Mouse (Mus musculus): ENCODE measurements around the gene Gm21992. TPM values are rescaled to one million over a fixed set of nuclear protein-coding genes. Genes with fewer than 3 reads are reported as not detected.

Gene Gm21992
- polyA plus RNA-seq, 1 experiment: 22.2 TPM

GRCm38 (mm10) chr19:4755565-4756192, 55.7 kb downstream of the Gm21992 start:
- Histone ChIP-seq H3K4me3 (ENCODE audit: low read depth, low read length) (peak overlapping the region; percentile 67), H3K27ac (ENCODE audit: insufficient read depth, low read length) (no peak overlapping the region; the same call in 1 of the 2 replicates), H3K27me3 (ENCODE audit: control insufficient read depth, insufficient read depth, low read length, poor library complexity, severe bottlenecking) (no peaks in the 10 kb centered on the region), H3K9ac (ENCODE audit: low read depth, poor library complexity, severe bottlenecking) (peak overlapping the region; percentile 22; the same call in 1 of the 2 replicates), H3K36me3 (ENCODE audit: control insufficient read depth, insufficient read depth, low read length, poor library complexity, severe bottlenecking) (peaks cover 13% of the 10 kb centered on the region), H3K9me3 (replicated peaks; ENCODE audit: control insufficient read depth, insufficient read depth, low read length, poor library complexity, severe bottlenecking) (no peaks in the 10 kb centered on the region), H3K4me1 (ENCODE audit: control insufficient read depth, insufficient read depth, low read length) (no peaks in the 10 kb centered on the region)
- TF ChIP-seq EP300 (IDR thresholded peaks at IDR 0.05; ENCODE audit: insufficient read depth, low read depth, low read length): 0 out of 2 replicates have a peak, but pooled peaks have one; percentile 34
- TF ChIP-seq POLR2A (IDR thresholded peaks at IDR 0.05; ENCODE audit: insufficient read depth, low read length): no peak
- peak; percentile 97 for TF ChIP-seq CTCF (IDR thresholded peaks at IDR 0.05; ENCODE audit: low read depth, low read length)

- Histone ChIP-seq H3K9ac (ENCODE audit: low read depth, poor library complexity, severe bottlenecking) (no peak overlapping the region), H3K36me3 (ENCODE audit: control insufficient read depth, insufficient read depth, low read length, poor library complexity, severe bottlenecking) (peaks cover 3% of the 10 kb centered on the region; the same call in 1 of the 2 replicates), H3K4me3 (ENCODE audit: low read depth, low read length) (no peak overlapping the region), H3K27ac (ENCODE audit: insufficient read depth, low read length) (no peak overlapping the region), H3K27me3 (ENCODE audit: control insufficient read depth, insufficient read depth, low read length, poor library complexity, severe bottlenecking) (no peaks in the 10 kb centered on the region), H3K9me3 (replicated peaks; ENCODE audit: control insufficient read depth, insufficient read depth, low read length, poor library complexity, severe bottlenecking) (no peaks in the 10 kb centered on the region), H3K4me1 (ENCODE audit: control insufficient read depth, insufficient read depth, low read length) (no peaks in the 10 kb centered on the region)
- TF ChIP-seq POLR2A (IDR thresholded peaks at IDR 0.05; ENCODE audit: insufficient read depth, low read length): no peak
- TF ChIP-seq EP300 (IDR thresholded peaks at IDR 0.05; ENCODE audit: insufficient read depth, low read depth, low read length): no peak
- no peak for TF ChIP-seq CTCF (IDR thresholded peaks at IDR 0.05; ENCODE audit: low read depth, low read length)
Measured at GRCm38 (mm10) chr19:4749975-4750374, 61.4 kb downstream of the Gm21992 start.

GRCm38 (mm10) chr19:4748493-4748892, 62.9 kb downstream of the Gm21992 start:
- Histone ChIP-seq H3K9me3 (replicated peaks; ENCODE audit: control insufficient read depth, insufficient read depth, low read length, poor library complexity, severe bottlenecking) (no peaks in the 10 kb centered on the region), H3K27ac (ENCODE audit: insufficient read depth, low read length) (no peak overlapping the region), H3K4me1 (ENCODE audit: control insufficient read depth, insufficient read depth, low read length) (no peaks in the 10 kb centered on the region), H3K4me3 (ENCODE audit: low read depth, low read length) (no peak overlapping the region), H3K27me3 (ENCODE audit: control insufficient read depth, insufficient read depth, low read length, poor library complexity, severe bottlenecking) (no peaks in the 10 kb centered on the region), H3K9ac (ENCODE audit: low read depth, poor library complexity, severe bottlenecking) (no peak overlapping the region), H3K36me3 (ENCODE audit: control insufficient read depth, insufficient read depth, low read length, poor library complexity, severe bottlenecking) (peaks cover 3% of the 10 kb centered on the region; the same call in 1 of the 2 replicates)
- TF ChIP-seq POLR2A (IDR thresholded peaks at IDR 0.05; ENCODE audit: insufficient read depth, low read length): no peak

GRCm38 (mm10) chr19:4747631-4748312, 63.6 kb downstream of the Gm21992 start:
- H3K27ac ChIP-seq (ENCODE audit: insufficient read depth, low read length): no peak overlapping the region
- peaks cover 3% of the 10 kb centered on the region; the same call in 1 of the 2 replicates for H3K36me3 ChIP-seq (ENCODE audit: control insufficient read depth, insufficient read depth, low read length, poor library complexity, severe bottlenecking)
- no peak overlapping the region for H3K4me3 ChIP-seq (ENCODE audit: low read depth, low read length)
- TF ChIP-seq POLR2A (IDR thresholded peaks at IDR 0.05; ENCODE audit: insufficient read depth, low read length) (no peak), EP300 (IDR thresholded peaks at IDR 0.05; ENCODE audit: insufficient read depth, low read depth, low read length) (no peak), CTCF (IDR thresholded peaks at IDR 0.05; ENCODE audit: low read depth, low read length) (no peak)
- H3K27me3 ChIP-seq (ENCODE audit: control insufficient read depth, insufficient read depth, low read length, poor library complexity, severe bottlenecking): no peaks in the 10 kb centered on the region
- no peaks in the 10 kb centered on the region for H3K4me1 ChIP-seq (ENCODE audit: control insufficient read depth, insufficient read depth, low read length)
- H3K9me3 ChIP-seq (replicated peaks; ENCODE audit: control insufficient read depth, insufficient read depth, low read length, poor library complexity, severe bottlenecking): no peaks in the 10 kb centered on the region
- no peak overlapping the region for H3K9ac ChIP-seq (ENCODE audit: low read depth, poor library complexity, severe bottlenecking)

GRCm38 (mm10) chr19:4746611-4747010, 64.8 kb downstream of the Gm21992 start:
- H3K36me3 ChIP-seq (ENCODE audit: control insufficient read depth, insufficient read depth, low read length, poor library complexity, severe bottlenecking): peaks cover 3% of the 10 kb centered on the region; the same call in 1 of the 2 replicates
- no peaks in the 10 kb centered on the region for H3K4me1 ChIP-seq (ENCODE audit: control insufficient read depth, insufficient read depth, low read length)
- no peaks in the 10 kb centered on the region for H3K27me3 ChIP-seq (ENCODE audit: control insufficient read depth, insufficient read depth, low read length, poor library complexity, severe bottlenecking)
- no peak overlapping the region for H3K4me3 ChIP-seq (ENCODE audit: low read depth, low read length)
- no peak overlapping the region for H3K27ac ChIP-seq (ENCODE audit: insufficient read depth, low read length)
- no peaks in the 10 kb centered on the region for H3K9me3 ChIP-seq (replicated peaks; ENCODE audit: control insufficient read depth, insufficient read depth, low read length, poor library complexity, severe bottlenecking)
- H3K9ac ChIP-seq (ENCODE audit: low read depth, poor library complexity, severe bottlenecking): no peak overlapping the region
- TF ChIP-seq CTCF (IDR thresholded peaks at IDR 0.05; ENCODE audit: low read depth, low read length) (no peak), POLR2A (IDR thresholded peaks at IDR 0.05; ENCODE audit: insufficient read depth, low read length) (no peak), EP300 (IDR thresholded peaks at IDR 0.05; ENCODE audit: insufficient read depth, low read depth, low read length) (no peak)

- H3K4me3 ChIP-seq (ENCODE audit: low read depth, low read length): no peak overlapping the region
- TF ChIP-seq CTCF (IDR thresholded peaks at IDR 0.05; ENCODE audit: low read depth, low read length) (no peak), EP300 (IDR thresholded peaks at IDR 0.05; ENCODE audit: insufficient read depth, low read depth, low read length) (no peak), POLR2A (IDR thresholded peaks at IDR 0.05; ENCODE audit: insufficient read depth, low read length) (no peak)
- no peak overlapping the region for H3K27ac ChIP-seq (ENCODE audit: insufficient read depth, low read length)
- no peaks in the 10 kb centered on the region for H3K9me3 ChIP-seq (replicated peaks; ENCODE audit: control insufficient read depth, insufficient read depth, low read length, poor library complexity, severe bottlenecking)
- peaks cover 3% of the 10 kb centered on the region; the same call in 1 of the 2 replicates for H3K36me3 ChIP-seq (ENCODE audit: control insufficient read depth, insufficient read depth, low read length, poor library complexity, severe bottlenecking)
- H3K9ac ChIP-seq (ENCODE audit: low read depth, poor library complexity, severe bottlenecking): no peak overlapping the region
- no peaks in the 10 kb centered on the region for H3K4me1 ChIP-seq (ENCODE audit: control insufficient read depth, insufficient read depth, low read length)
- H3K27me3 ChIP-seq (ENCODE audit: control insufficient read depth, insufficient read depth, low read length, poor library complexity, severe bottlenecking): no peaks in the 10 kb centered on the region
Measured at GRCm38 (mm10) chr19:4745681-4746080, 65.7 kb downstream of the Gm21992 start.

All from ES-Bruce4 (cell line).